Mouse (Mus musculus) bone marrow, adult 2 months (tissue): ENCODE results near the gene Atp8b3. TPM values are rescaled to one million over a fixed set of nuclear protein-coding genes. Genes with fewer than 3 reads are reported as not detected.

ENCODE experiments used
- H3K27ac ChIP-seq: fragments of 200-500 bp; 2 replicates; pipeline ENCODE4 v1.5.1; 2012; ENCODE audit warnings: low read depth, mild to moderate bottlenecking, control low read depth, inconsistent platforms, low read length; ENCODE audit not compliant: control insufficient read depth, poor library complexity, insufficient read depth
- H3K4me1 ChIP-seq: fragments of 200-500 bp; 2 replicates; pipeline ENCODE4 v1.6.1; 2011; ENCODE audit warnings: low read length; ENCODE audit not compliant: control insufficient read depth, insufficient read depth
- H3K4me3 ChIP-seq: fragments of 200-500 bp; replicated peaks from 2 replicates; pipeline ENCODE3; 2011; ENCODE audit warnings: mild to moderate bottlenecking, low read depth, low read length, control low read depth; ENCODE audit not compliant: control insufficient read depth
- CTCF ChIP-seq: fragments of 200-500 bp; IDR thresholded peaks from 2 replicates; pipeline ENCODE4 v1.5.1; 2011; ENCODE audit warnings: low read length, control low read depth; ENCODE audit not compliant: control insufficient read depth, insufficient read depth
- POLR2A ChIP-seq: fragments of 200-500 bp; IDR thresholded peaks from 2 replicates; pipeline ENCODE4 v1.6.1; 2011; ENCODE audit warnings: low read depth, mild to moderate bottlenecking, control low read depth, low read length, borderline replicate concordance; ENCODE audit not compliant: control insufficient read depth
- WGBS: fragments of 180-500 bp; shearing (Covaris S2); methylation state at CpG from one replicate; pipeline ENCODE4 v1.1.7; 2018; 5-methylcytosine and 5-hydroxymethylcytosine counted together
- polyA plus RNA-seq: library from polyadenylated mRNA; stranded (reverse); fragments of >200 nt; gene quantifications from 2 replicates; pipeline ENCODE4 v1.2.4, GENCODE M21; 2011; ENCODE audit warnings: low replicate concordance; ENCODE audit not compliant: missing spikeins, insufficient read depth, insufficient read length

Atp8b3 gene
- polyA plus RNA-seq, 1 experiment = not detected

DNA sequence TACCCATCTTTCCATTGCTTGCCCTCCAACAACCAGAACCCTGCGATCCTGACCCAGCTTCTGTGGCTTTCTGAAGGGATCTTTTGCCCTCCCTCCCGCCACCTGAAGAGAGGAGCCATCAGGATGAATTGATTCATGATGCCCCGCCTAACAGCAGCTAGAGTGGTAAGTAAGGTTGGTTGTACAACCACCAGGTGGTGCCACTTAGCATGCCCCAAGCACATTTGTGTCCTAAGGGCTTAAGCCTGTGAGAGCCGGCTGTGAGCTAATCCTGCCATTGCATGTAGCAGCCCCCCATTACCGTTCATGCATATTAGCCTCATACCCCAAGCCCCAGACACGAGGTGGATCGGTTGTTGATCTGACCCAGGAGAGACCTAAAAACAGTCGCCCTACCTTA lies 40.0 kb upstream of the Atp8b3 start:
- H3K27ac ChIP-seq = peak overlapping the region; percentile 62
- 3% methylated on average over 8 of the region's 8 CpGs for WGBS
- H3K4me1 ChIP-seq = peaks cover 7% of the 10 kb centered on the region
- H3K4me3 ChIP-seq = peak overlapping the region; percentile 49
- TF ChIP-seq POLR2A (no peak), CTCF (peak; percentile 77)

GRCm38 (mm10) chr10:80578131-80578750 lies 39.3 kb upstream of the Atp8b3 start:
- peak overlapping the region; percentile 89 for H3K4me3 ChIP-seq
- WGBS = under 1% methylated on average over 29 of the region's 29 CpGs

DNA sequence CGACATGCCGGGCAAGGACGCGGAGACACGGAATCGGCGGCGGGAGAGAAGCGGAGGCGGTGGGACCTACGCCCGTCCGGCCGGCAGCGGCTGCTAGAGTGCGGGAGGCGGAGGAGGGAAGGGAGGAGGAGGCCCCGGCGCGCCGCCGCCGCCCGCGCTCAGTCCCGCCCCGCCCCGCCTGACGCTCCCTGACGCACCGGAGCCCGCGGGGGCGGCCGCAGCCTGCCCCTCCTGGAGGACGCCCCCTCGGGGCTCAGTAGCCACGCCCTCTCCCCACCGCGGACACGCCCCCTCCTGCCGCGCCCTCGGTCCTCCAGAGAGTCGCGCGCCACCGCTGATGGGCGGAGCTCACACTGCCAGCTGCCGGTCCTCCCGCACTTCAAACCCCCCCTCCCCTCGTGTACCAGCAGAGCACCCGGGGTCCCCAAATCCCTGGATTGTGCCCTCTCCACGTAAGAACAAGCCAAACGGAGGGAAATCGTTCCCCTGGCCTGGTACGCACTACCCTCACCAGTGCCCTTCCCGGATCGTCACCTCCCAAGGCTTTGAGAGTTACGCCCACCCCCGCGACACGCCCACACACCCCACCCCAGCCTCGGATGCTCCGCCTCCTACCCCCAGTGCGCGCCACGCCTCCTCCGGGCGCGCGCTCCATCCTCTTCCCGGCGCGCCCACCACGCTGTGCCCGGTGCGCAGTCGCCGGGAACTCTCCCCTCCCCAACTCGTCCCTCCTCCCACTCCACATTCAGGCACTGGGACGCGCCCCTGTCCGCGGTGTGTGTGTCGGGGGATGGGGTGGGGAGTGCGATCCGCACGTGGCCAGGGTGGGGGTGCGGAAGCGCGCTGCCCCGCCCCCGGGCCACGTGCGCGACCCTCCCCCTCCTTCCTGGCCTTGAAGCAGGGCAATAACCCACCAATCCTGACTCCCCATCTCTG lies 38.5 kb upstream of the Atp8b3 start, which contains the start of gene Klf16:
TSS of gene Klf16 (minus strand) at position 127 of the 936 bp plus-strand sequence.
- Histone ChIP-seq H3K4me3 (peak within 1 kb of the TSS; percentile 89), H3K27ac (peak within 1 kb of the TSS; percentile 93), H3K4me1 (peaks cover 10% of the 10 kb centered on the region)
- TF ChIP-seq POLR2A = peak; percentile 61; the same call in 1 of the 2 replicates
- no peak for TF ChIP-seq CTCF
- under 1% methylated on average over 75 of the region's 97 CpGs for WGBS

More at GRCm38 (mm10) chr10:80578131-80578750, 39.3 kb upstream of the Atp8b3 start:
- Histone ChIP-seq H3K4me1 (peaks cover 10% of the 10 kb centered on the region), H3K27ac (peak overlapping the region; percentile 62)
- TF ChIP-seq CTCF (peak; percentile 80), POLR2A (peak; percentile 52; the same call in 1 of the 2 replicates)

DNA sequence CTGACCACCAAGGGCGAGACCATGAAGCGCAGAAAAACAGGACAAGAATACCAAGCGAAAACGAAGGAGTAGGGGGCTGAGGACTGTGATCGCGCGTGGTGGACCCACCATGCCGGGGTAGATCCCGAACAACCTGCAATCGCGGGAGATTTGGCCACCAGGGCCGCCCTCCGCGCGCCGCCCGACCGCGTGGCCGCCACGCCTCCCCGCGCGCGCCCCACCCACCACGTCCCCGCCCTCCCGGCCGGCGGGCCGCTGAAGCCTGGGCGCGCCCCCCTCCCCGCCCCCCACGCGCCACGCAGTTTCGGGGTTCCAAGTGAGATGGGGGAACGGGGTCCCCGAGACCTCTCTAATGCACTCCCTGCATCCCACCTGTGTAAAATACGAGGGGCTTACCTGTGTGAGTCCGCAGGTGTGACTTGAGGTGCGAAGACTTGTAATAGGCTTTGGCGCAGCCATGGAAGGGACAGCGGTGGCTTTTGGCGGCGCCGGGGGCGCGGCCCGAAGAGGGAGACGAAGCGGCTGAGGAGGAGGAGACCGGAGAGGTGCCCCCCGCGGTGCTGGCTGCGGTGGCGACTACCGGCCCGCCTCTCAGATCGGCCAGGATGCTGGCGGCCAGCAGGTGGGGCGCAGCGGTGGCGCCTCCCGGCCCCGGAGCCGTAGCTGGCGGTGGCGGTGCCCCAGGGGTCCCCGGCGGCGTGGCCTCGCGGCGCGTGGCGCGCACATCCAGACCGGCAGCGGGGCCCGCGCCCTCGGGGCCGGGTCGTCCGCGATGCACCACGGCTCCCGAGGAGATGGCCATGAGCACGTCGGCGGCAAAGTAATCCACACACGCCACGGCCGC lies 37.6 kb upstream of the Atp8b3 start:
- WGBS = under 1% methylated on average over 84 of the region's 96 CpGs
- peak overlapping the region; percentile 93 for H3K27ac ChIP-seq
- peak overlapping the region; percentile 89 for H3K4me3 ChIP-seq
- no peak for TF ChIP-seq CTCF
- no peak for TF ChIP-seq POLR2A
- peaks cover 13% of the 10 kb centered on the region for H3K4me1 ChIP-seq

- WGBS = 11% methylated on average over 17 of the region's 17 CpGs
- H3K27ac ChIP-seq = no peak overlapping the region; the same call in 1 of the 2 replicates
Observed at GRCm38 (mm10) chr10:80575925-80576324, 37.0 kb upstream of the Atp8b3 start.

DNA sequence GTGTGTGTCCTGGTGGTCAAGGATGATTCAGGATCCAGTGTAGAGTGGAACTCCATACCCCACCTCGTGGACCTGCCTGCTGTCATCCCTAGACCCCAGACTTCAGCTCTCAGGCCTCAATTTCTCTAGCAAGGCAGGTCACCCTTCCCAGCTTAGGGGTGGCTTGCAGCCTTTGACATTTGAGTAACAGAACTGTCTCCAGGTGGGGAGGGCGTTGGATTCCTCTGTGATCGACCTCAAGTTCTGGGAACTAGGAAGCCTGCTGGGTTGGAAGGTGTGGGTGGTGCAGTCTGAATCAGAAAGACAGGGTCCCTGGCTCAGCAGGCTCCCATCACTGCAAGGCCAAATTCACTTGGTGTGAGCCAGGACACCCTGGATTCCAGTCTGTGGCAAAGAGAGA lies 36.0 kb upstream of the Atp8b3 start:
- 71% methylated on average over 3 of the region's 3 CpGs for WGBS
- Histone ChIP-seq H3K4me1 (peaks cover 17% of the 10 kb centered on the region), H3K27ac (no peak overlapping the region)

More at GRCm38 (mm10) chr10:80575925-80576324, 37.0 kb upstream of the Atp8b3 start:
- H3K4me1 ChIP-seq = peaks cover 15% of the 10 kb centered on the region
- TF ChIP-seq POLR2A (no peak), CTCF (no peak)
- H3K4me3 ChIP-seq = peak overlapping the region; percentile 86

GRCm38 (mm10) chr10:80573944-80574343 lies 35.0 kb upstream of the Atp8b3 start:
- TF ChIP-seq POLR2A = no peak
- TF ChIP-seq CTCF = no peak
- peak overlapping the region; percentile 24 for H3K27ac ChIP-seq
- no peak overlapping the region for H3K4me3 ChIP-seq
- peaks cover 17% of the 10 kb centered on the region for H3K4me1 ChIP-seq
- WGBS = 79% methylated on average over 9 of the region's 9 CpGs

More for the DNA sequence above, 36.0 kb upstream of the Atp8b3 start:
- TF ChIP-seq CTCF (no peak), POLR2A (no peak)
- no peak overlapping the region for H3K4me3 ChIP-seq
